Mouse (Mus musculus): ENCODE data around the gene Slc25a26. TPM values are rescaled to one million over a fixed set of nuclear protein-coding genes. Genes with fewer than 3 reads are reported as not detected.

Slc25a26 gene
- polyA plus RNA-seq, 1 experiment from 2014 or later = 8.1 TPM

- H3K4me1 ChIP-seq (ENCODE audit: control insufficient read depth, insufficient read depth, low read length) = no peaks in the 10 kb centered on the region
- no peaks in the 10 kb centered on the region for H3K9me3 ChIP-seq (ENCODE audit: control insufficient read depth, low read depth, low read length)
- H3K27ac ChIP-seq (ENCODE audit: low read length) = no peak overlapping the region
- H3K27me3 ChIP-seq (ENCODE audit: control insufficient read depth, insufficient read depth, low read length) = no peaks in the 10 kb centered on the region
- ATAC-seq (ENCODE audit: insufficient number of reproducible peaks, insufficient read depth, low FRiP score, low read depth) = no peak
- H3K4me2 ChIP-seq (replicated peaks; ENCODE audit: low read depth, low read length) = no peak overlapping the region
- WGBS = 89% methylated on average over 6 of the region's 6 CpGs
- peaks cover 85% of the 10 kb centered on the region for H3K36me3 ChIP-seq (ENCODE audit: control insufficient read depth, insufficient read depth, low read length)
- H3K9ac ChIP-seq (replicated peaks; ENCODE audit: low read depth, low read length) = no peak overlapping the region
- H3K4me3 ChIP-seq (ENCODE audit: low read depth, low read length) = no peak overlapping the region
Observed at GRCm38 (mm10) chr6:94614346-94614745, 114.2 kb downstream of the Slc25a26 start.

GRCm38 (mm10) chr6:94615936-94616335, 115.8 kb downstream of the Slc25a26 start:
- no peak for ATAC-seq (ENCODE audit: insufficient number of reproducible peaks, insufficient read depth, low FRiP score, low read depth)
- H3K36me3 ChIP-seq (ENCODE audit: control insufficient read depth, insufficient read depth, low read length) = peaks cover 84% of the 10 kb centered on the region

DNA sequence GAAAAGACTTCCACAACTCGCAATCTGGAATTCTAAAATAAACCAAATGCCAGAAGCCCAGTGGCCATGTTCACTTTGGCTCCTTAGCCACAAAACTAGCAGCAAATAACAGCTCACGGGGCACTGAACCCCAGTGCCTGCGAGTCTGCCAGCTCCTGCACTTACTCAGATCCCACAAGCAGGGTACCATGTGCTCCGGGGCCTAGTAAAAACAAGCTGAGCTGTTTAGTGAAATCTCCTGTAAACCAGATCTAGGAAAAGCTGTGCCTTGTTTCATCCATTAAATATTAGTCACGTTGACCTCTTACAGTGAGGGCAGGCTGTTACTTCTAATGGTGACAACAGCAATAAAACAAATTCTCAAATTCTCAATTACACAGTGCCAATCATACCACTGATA, 118.5 kb downstream of the Slc25a26 start:
- Histone ChIP-seq H3K36me3 (ENCODE audit: control insufficient read depth, insufficient read depth, low read length) (peaks cover 81% of the 10 kb centered on the region), H3K4me2 (replicated peaks; ENCODE audit: low read depth, low read length) (no peak overlapping the region), H3K4me1 (ENCODE audit: control insufficient read depth, insufficient read depth, low read length) (no peaks in the 10 kb centered on the region), H3K27ac (ENCODE audit: low read length) (no peak overlapping the region), H3K4me3 (ENCODE audit: low read depth, low read length) (no peak overlapping the region), H3K9me3 (ENCODE audit: control insufficient read depth, low read depth, low read length) (no peaks in the 10 kb centered on the region), H3K9ac (replicated peaks; ENCODE audit: low read depth, low read length) (no peak overlapping the region), H3K27me3 (ENCODE audit: control insufficient read depth, insufficient read depth, low read length) (no peaks in the 10 kb centered on the region)
- WGBS = 75% methylated on average over 5 of the region's 5 CpGs
- no peak for ATAC-seq (ENCODE audit: insufficient number of reproducible peaks, insufficient read depth, low FRiP score, low read depth)

More at GRCm38 (mm10) chr6:94615936-94616335, 115.8 kb downstream of the Slc25a26 start:
- Histone ChIP-seq H3K9me3 (ENCODE audit: control insufficient read depth, low read depth, low read length) (no peaks in the 10 kb centered on the region), H3K4me3 (ENCODE audit: low read depth, low read length) (no peak overlapping the region), H3K4me1 (ENCODE audit: control insufficient read depth, insufficient read depth, low read length) (no peaks in the 10 kb centered on the region), H3K4me2 (replicated peaks; ENCODE audit: low read depth, low read length) (no peak overlapping the region), H3K27ac (ENCODE audit: low read length) (no peak overlapping the region), H3K27me3 (ENCODE audit: control insufficient read depth, insufficient read depth, low read length) (no peaks in the 10 kb centered on the region), H3K9ac (replicated peaks; ENCODE audit: low read depth, low read length) (no peak overlapping the region)
- WGBS = 59% methylated on average over 4 of the region's 4 CpGs

- no peak overlapping the region for H3K27ac ChIP-seq (ENCODE audit: low read length)
- ATAC-seq (ENCODE audit: insufficient number of reproducible peaks, insufficient read depth, low FRiP score, low read depth) = no peak
- H3K4me2 ChIP-seq (replicated peaks; ENCODE audit: low read depth, low read length) = no peak overlapping the region
- H3K36me3 ChIP-seq (ENCODE audit: control insufficient read depth, insufficient read depth, low read length) = peaks cover 81% of the 10 kb centered on the region
- WGBS = 88% methylated on average over 6 of the region's 6 CpGs
- H3K4me3 ChIP-seq (ENCODE audit: low read depth, low read length) = no peak overlapping the region
- H3K9ac ChIP-seq (replicated peaks; ENCODE audit: low read depth, low read length) = no peak overlapping the region
- H3K4me1 ChIP-seq (ENCODE audit: control insufficient read depth, insufficient read depth, low read length) = no peaks in the 10 kb centered on the region
- H3K9me3 ChIP-seq (ENCODE audit: control insufficient read depth, low read depth, low read length) = no peaks in the 10 kb centered on the region
- no peaks in the 10 kb centered on the region for H3K27me3 ChIP-seq (ENCODE audit: control insufficient read depth, insufficient read depth, low read length)
Observed at GRCm38 (mm10) chr6:94620287-94620686, 120.2 kb downstream of the Slc25a26 start.

GRCm38 (mm10) chr6:94620801-94621301, 120.7 kb downstream of the Slc25a26 start:
- H3K36me3 ChIP-seq (ENCODE audit: control insufficient read depth, insufficient read depth, low read length) = peaks cover 81% of the 10 kb centered on the region
- no peak for ATAC-seq (ENCODE audit: insufficient number of reproducible peaks, insufficient read depth, low FRiP score, low read depth)

GRCm38 (mm10) chr6:94622983-94623382, 122.9 kb downstream of the Slc25a26 start:
- Histone ChIP-seq H3K4me1 (ENCODE audit: control insufficient read depth, insufficient read depth, low read length) (peaks cover 2% of the 10 kb centered on the region; the same call in 1 of the 2 replicates), H3K9me3 (ENCODE audit: control insufficient read depth, low read depth, low read length) (no peaks in the 10 kb centered on the region), H3K36me3 (ENCODE audit: control insufficient read depth, insufficient read depth, low read length) (peaks cover 88% of the 10 kb centered on the region), H3K27ac (ENCODE audit: low read length) (no peak overlapping the region), H3K4me3 (ENCODE audit: low read depth, low read length) (no peak overlapping the region), H3K4me2 (replicated peaks; ENCODE audit: low read depth, low read length) (no peak overlapping the region), H3K9ac (replicated peaks; ENCODE audit: low read depth, low read length) (no peak overlapping the region), H3K27me3 (ENCODE audit: control insufficient read depth, insufficient read depth, low read length) (no peaks in the 10 kb centered on the region)
- WGBS = 79% methylated on average over 4 of the region's 4 CpGs
- ATAC-seq (ENCODE audit: insufficient number of reproducible peaks, insufficient read depth, low FRiP score, low read depth) = peak; percentile 30; the same call in 1 of the 2 replicates

More at GRCm38 (mm10) chr6:94620801-94621301, 120.7 kb downstream of the Slc25a26 start:
- Histone ChIP-seq H3K9ac (replicated peaks; ENCODE audit: low read depth, low read length) (no peak overlapping the region), H3K27ac (ENCODE audit: low read length) (no peak overlapping the region), H3K4me3 (ENCODE audit: low read depth, low read length) (no peak overlapping the region), H3K9me3 (ENCODE audit: control insufficient read depth, low read depth, low read length) (no peaks in the 10 kb centered on the region), H3K4me2 (replicated peaks; ENCODE audit: low read depth, low read length) (no peak overlapping the region), H3K27me3 (ENCODE audit: control insufficient read depth, insufficient read depth, low read length) (no peaks in the 10 kb centered on the region), H3K4me1 (ENCODE audit: control insufficient read depth, insufficient read depth, low read length) (no peaks in the 10 kb centered on the region)
- WGBS = 81% methylated on average over 9 of the region's 9 CpGs

DNA sequence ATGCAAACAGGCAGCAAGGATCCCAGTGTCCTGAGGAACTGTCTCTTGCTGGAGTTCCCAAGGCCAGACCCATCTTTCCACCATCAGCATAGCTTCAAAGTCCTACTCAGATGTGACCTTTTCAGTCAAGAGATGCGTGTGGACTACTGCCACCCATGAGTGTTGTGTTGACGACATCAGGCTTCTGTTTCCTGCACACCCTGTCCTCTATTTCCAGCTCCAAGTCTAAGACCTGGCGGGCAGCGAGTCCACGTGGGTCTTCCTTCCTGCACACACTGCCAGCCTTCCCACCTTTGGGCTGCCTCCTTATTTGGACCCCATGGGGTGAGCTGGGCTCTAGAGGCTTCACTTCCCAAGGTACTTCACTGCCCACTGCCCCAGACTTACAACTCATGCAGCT, 124.4 kb downstream of the Slc25a26 start:
- no peak for ATAC-seq (ENCODE audit: insufficient number of reproducible peaks, insufficient read depth, low FRiP score, low read depth)
- Histone ChIP-seq H3K27ac (ENCODE audit: low read length) (no peak overlapping the region), H3K27me3 (ENCODE audit: control insufficient read depth, insufficient read depth, low read length) (no peaks in the 10 kb centered on the region), H3K9me3 (ENCODE audit: control insufficient read depth, low read depth, low read length) (no peaks in the 10 kb centered on the region), H3K4me1 (ENCODE audit: control insufficient read depth, insufficient read depth, low read length) (peaks cover 5% of the 10 kb centered on the region), H3K9ac (replicated peaks; ENCODE audit: low read depth, low read length) (no peak overlapping the region), H3K4me2 (replicated peaks; ENCODE audit: low read depth, low read length) (no peak overlapping the region), H3K36me3 (ENCODE audit: control insufficient read depth, insufficient read depth, low read length) (peaks cover 88% of the 10 kb centered on the region), H3K4me3 (ENCODE audit: low read depth, low read length) (no peak overlapping the region)
- WGBS = 85% methylated on average over 5 of the region's 5 CpGs

DNA sequence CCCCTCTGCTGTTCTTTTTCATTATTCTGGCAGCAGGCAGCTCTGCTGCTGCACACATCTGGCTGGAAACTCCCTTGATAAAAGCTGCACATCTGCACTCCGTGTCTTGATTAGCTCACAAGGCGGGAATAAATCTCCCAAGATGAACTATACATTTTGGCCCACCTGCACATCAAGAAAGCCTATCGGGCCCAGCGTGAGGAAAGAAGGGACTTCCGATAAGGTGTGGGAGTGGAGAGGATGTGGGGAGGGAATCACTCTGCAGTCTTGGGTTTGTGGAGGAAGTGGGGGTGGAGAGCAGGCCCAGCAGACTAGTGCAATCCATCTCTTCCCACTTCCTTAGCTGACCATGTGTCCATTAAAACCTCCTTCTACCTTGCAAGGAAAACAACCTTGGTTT, 125.8 kb downstream of the Slc25a26 start:
- Histone ChIP-seq H3K27ac (ENCODE audit: low read length) (no peak overlapping the region), H3K4me3 (ENCODE audit: low read depth, low read length) (no peak overlapping the region), H3K4me1 (ENCODE audit: control insufficient read depth, insufficient read depth, low read length) (peaks cover 5% of the 10 kb centered on the region), H3K4me2 (replicated peaks; ENCODE audit: low read depth, low read length) (no peak overlapping the region), H3K9ac (replicated peaks; ENCODE audit: low read depth, low read length) (no peak overlapping the region), H3K27me3 (ENCODE audit: control insufficient read depth, insufficient read depth, low read length) (no peaks in the 10 kb centered on the region), H3K9me3 (ENCODE audit: control insufficient read depth, low read depth, low read length) (no peaks in the 10 kb centered on the region), H3K36me3 (ENCODE audit: control insufficient read depth, insufficient read depth, low read length) (peaks cover 80% of the 10 kb centered on the region)
- ATAC-seq (ENCODE audit: insufficient number of reproducible peaks, insufficient read depth, low FRiP score, low read depth) = no peak
- 61% methylated on average over 5 of the region's 5 CpGs for WGBS

- 61% methylated on average over 2 of the region's 2 CpGs for WGBS
- Histone ChIP-seq H3K27me3 (ENCODE audit: control insufficient read depth, insufficient read depth, low read length) (no peaks in the 10 kb centered on the region), H3K9ac (replicated peaks; ENCODE audit: low read depth, low read length) (no peak overlapping the region), H3K9me3 (ENCODE audit: control insufficient read depth, low read depth, low read length) (no peaks in the 10 kb centered on the region), H3K27ac (ENCODE audit: low read length) (no peak overlapping the region), H3K4me1 (ENCODE audit: control insufficient read depth, insufficient read depth, low read length) (peaks cover 12% of the 10 kb centered on the region), H3K4me2 (replicated peaks; ENCODE audit: low read depth, low read length) (no peak overlapping the region), H3K36me3 (ENCODE audit: control insufficient read depth, insufficient read depth, low read length) (peaks cover 73% of the 10 kb centered on the region), H3K4me3 (ENCODE audit: low read depth, low read length) (no peak overlapping the region)
- no peak for ATAC-seq (ENCODE audit: insufficient number of reproducible peaks, insufficient read depth, low FRiP score, low read depth)
Observed at GRCm38 (mm10) chr6:94626807-94627206, 126.7 kb downstream of the Slc25a26 start.
